Mouse (Mus musculus): Measurements from ENCODE around the gene Ube2i. TPM values are rescaled to one million over a fixed set of nuclear protein-coding genes. Genes with fewer than 3 reads are reported as not detected.

The Ube2i gene
- 100 to 1,000 TPM; 213 to 248 TPM for total RNA-seq (2023)

DNA sequence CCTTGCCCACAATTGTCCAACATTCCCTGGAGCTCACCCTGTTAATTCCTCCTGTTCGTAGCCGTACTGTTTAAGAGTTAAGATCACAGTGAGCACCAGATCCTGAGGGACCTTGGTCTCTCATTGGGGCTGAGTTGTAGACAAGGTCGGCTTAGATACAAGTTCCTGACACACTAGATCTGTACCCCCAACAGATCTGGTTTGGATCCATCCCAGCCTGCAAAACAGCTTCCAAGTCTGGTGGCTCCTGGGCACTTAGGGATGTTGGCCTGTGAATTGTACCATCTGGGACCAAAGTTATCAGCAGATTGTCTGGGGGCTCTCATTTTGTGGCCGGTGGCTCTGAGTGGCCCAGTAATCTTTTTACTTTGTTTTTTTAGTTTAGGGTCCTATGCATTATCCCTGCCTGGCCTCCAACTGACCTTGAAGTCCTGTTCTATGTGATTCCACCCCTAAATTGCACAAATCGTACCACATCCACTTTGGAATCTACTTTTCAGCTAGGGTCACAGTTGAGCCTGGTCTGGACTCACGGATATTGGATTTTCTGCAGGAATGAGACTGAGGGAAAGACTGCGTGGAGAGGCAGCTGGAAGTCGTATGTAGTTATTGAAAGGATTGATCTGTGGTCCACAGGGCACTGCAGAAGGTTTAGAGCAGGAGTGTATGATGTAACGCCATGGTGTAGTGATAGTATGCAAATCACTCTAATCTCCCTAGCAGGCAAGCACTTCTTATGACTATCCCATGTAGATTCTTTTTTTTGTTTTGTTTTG lies at the start of gene Ube2i:
Gene Ube2i (minus strand): TSS at position 52 of the 776 bp plus-strand sequence.

GRCm38 (mm10) chr17:25318354-25318753 lies 43.9 kb upstream of the Ube2i start, which contains the start of gene Prss29:
Gene Prss29, plus strand, starts transcription at chr17:25318654.

GRCm38 (mm10) chr17:25308346-25308745 lies 33.9 kb upstream of the Ube2i start, which contains the start of gene Prss28:
Gene Prss28, plus strand, starts transcription at chr17:25308646.

GRCm38 (mm10) chr17:25298094-25298493 lies 23.7 kb upstream of the Ube2i start, which contains the start of gene Prss34:
Gene Prss34, plus strand, starts transcription at chr17:25298394.

DNA sequence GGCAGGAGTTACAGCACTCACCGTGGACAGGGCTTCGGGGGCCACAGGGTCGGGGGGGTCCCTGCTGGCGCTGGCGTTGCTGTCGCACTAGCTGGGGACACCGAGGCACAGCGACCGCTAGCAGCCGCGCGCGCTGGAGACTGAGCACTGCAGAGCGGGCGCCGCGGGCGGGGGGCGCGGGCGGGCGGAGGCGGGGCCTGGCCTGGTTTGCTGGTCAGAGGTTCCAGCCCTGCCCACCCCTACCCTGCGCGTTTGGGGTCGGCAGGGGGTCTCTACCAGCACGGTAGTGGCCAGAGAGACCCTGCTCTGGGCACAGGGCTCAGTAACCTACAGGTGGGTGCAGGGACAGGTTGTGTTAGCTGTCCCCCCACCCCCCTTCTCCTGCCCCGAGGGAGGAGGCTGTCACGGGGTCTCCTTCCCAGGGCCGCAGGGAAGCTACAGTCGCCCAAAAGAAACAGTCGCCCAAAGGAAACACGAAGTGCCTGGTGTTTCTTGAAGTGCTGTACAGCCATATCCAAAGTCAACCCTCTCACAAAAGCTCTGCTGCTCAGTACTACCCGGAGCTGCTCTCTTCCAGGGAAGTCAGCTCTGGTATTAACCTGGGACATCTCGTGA lies 18.2 kb downstream of the Ube2i start, which contains the start of gene Baiap3:
Gene Baiap3 (minus strand): TSS at position 225 of the 615 bp plus-strand sequence.

GRCm38 (mm10) chr17:25239695-25240636 lies 34.5 kb downstream of the Ube2i start, which contains the start of the genes Gnptg and Tsr3:
Gene Gnptg, minus strand, starts transcription at chr17:25240124.
Gene Tsr3, plus strand, starts transcription at chr17:25240170.

Other genes starting within 250 kb of the Ube2i start
- not detected for gene Tmem204, start 191.0 kb downstream of the Ube2i start, total RNA-seq (2023)
- 10 to 100 TPM in 1 of 2 experiments, 1 to 10 TPM in 1; 7.8 to 11.1 TPM for gene Telo2, start 158.7 kb downstream of the Ube2i start, total RNA-seq (2023)
- gene Ptx4, start 153.9 kb downstream of the Ube2i start, total RNA-seq (2023), result not detected
- gene Clcn7, start 141.2 kb downstream of the Ube2i start, total RNA-seq (2023), result 10 to 100 TPM; 28.9 to 29.5 TPM
- under 1 TPM in 1 of 2 experiments, not detected in 1; 0.18 TPM for gene Ccdc154, start 112.2 kb downstream of the Ube2i start, total RNA-seq (2023)
- not detected for gene Gm38655, start 99.2 kb downstream of the Ube2i start, total RNA-seq (2023)
- gene BC003965, start 90.1 kb downstream of the Ube2i start, total RNA-seq (2023), result 1 to 10 TPM; 5.0 to 6.3 TPM
- gene Unkl, start 86.2 kb downstream of the Ube2i start, total RNA-seq (2023), result 10 to 100 TPM; 27.2 to 27.7 TPM
- gene Gnptg, start 34.5 kb downstream of the Ube2i start, total RNA-seq (2023), result 10 to 100 TPM; 14.9 to 15.5 TPM
- gene Tsr3, start 34.5 kb downstream of the Ube2i start, total RNA-seq (2023), result 1 to 10 TPM; 5.6 to 7.5 TPM
- gene Baiap3, start 18.3 kb downstream of the Ube2i start, total RNA-seq (2023), result 1 to 10 TPM; 3.4 to 6.4 TPM
- gene Prss34, start 23.8 kb upstream of the Ube2i start, total RNA-seq (2023), result 100 to 1,000 TPM; 120 to 214 TPM
- gene Prss28, start 34.0 kb upstream of the Ube2i start, total RNA-seq (2023), result under 1 TPM in 1 of 2 experiments, not detected in 1; 0.42 TPM
- gene Prss29, start 44.0 kb upstream of the Ube2i start, total RNA-seq (2023), result not detected
- gene Tpsab1, start 70.9 kb upstream of the Ube2i start, total RNA-seq (2023), result not detected
- gene Tpsb2, start 91.7 kb upstream of the Ube2i start, total RNA-seq (2023), result not detected
- not detected for gene Tpsg1, start 94.7 kb upstream of the Ube2i start, total RNA-seq (2023)
- gene Cacna1h, start 159.2 kb upstream of the Ube2i start, total RNA-seq (2023), result 1 to 10 TPM in 1 of 2 experiments, under 1 TPM in 1; 0.64 to 2.4 TPM
- not detected for gene Tekt4, start 180.0 kb upstream of the Ube2i start, total RNA-seq (2023)
- not detected for gene Sstr5, start 222.7 kb upstream of the Ube2i start, total RNA-seq (2023)